Mouse (Mus musculus): ENCODE results near the gene Amdhd2. TPM values are rescaled to one million over a fixed set of nuclear protein-coding genes. Genes with fewer than 3 reads are reported as not detected.
A peak's percentile ranks its signal among the peaks of the same experiment; 100 is the strongest.
"Not testable (repeated sequence)": the region's sequence is repeated elsewhere in the genome, so short reads cannot be mapped to it uniquely, and the experiment has no call there.

Amdhd2 gene
- polyA plus RNA-seq, 1 experiment from 2014 or later = 69.2 TPM

DNA sequence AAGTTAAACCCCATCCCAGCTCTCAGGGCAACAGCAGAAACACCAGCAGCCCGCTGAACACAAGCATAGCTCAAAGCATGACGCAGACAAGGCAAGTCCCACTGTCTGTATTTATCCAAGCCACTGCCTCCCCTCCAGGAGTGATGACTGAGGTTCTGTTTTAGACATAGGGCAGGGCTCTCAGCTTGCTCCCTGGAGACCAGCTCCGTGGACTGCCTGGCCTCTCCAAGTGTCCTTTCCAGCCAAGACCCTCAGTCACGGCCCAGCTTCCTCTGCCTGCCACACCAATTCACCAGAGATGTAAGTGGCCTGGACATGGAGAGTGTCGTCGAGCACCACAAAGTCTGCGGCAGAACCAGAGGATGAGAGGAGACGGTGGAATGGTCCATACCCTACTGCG is 7.8 kb downstream of the Amdhd2 start:
- Histone ChIP-seq H3K36me3 (ENCODE audit: inconsistent target) (peaks cover 54% of the 10 kb centered on the region), H3K79me2 (ENCODE audit: inconsistent target) (peaks cover 33% of the 10 kb centered on the region), H3K27ac (no peak overlapping the region), H3K4me3 (ENCODE audit: inconsistent target) (no peak overlapping the region)
- 96% methylated on average over 9 of the region's 9 CpGs for WGBS (ENCODE audit: missing documents)

DNA sequence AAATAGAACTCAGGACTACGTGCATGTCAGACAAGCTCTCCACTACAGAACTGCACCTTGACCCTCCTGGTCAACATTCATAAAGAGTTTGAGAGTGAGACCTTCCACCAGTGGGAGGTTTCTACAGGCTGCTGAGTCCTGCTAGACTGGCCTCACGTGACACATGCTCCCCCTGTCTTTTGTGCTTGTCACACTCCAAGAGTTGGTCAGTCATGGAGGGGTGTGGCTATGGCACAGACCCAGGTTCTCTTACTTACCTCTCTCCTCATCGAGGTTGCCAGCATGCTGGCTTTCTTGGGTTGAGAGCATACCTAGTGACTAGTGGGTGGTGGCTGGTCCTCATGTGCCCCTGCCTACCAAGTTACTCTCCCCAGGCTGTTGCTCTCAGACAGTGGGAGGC is 9.1 kb downstream of the Amdhd2 start:
- Histone ChIP-seq H3K4me3 (ENCODE audit: inconsistent target) (no peak overlapping the region), H3K36me3 (ENCODE audit: inconsistent target) (peaks cover 59% of the 10 kb centered on the region), H3K27ac (no peak overlapping the region), H3K79me2 (ENCODE audit: inconsistent target) (peaks cover 20% of the 10 kb centered on the region; the same call in 1 of the 2 replicates)
- 69% methylated on average over 3 of the region's 3 CpGs for WGBS (ENCODE audit: missing documents)

DNA sequence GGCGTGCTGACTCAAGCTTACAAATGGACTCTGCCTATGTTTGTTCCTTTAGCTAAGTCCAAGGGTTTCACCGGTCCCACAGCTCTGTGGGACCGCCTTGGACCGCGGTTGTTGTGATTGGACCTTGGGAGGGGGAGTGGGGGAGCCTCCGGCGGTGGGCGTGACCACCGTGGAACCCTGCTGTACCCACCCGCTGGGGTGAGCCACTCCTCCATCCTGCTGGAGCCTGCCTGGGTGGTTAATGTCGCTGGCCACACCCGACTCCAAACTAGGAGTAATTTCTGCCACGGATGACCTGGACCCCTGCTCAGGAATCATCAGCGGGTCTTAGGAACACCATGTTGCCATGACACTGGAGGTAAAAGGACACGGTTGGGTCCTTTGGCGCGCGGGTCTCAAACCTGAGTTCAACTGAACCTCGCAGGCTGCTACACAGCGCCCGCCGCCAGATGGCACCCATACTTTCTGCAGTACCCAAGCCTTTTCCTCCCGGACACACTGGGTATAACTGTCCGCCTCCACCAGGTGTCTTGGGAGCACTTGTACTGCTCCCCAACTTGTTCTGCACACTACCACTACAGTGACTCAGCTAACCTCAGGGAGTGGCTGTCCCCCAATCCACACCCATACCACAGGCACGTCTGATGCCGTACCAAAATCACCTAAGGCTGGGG is 11.5 kb downstream of the Amdhd2 start:
- H3K27ac ChIP-seq = no peak overlapping the region
- H3K4me3 ChIP-seq (ENCODE audit: inconsistent target) = no peak overlapping the region
- WGBS (ENCODE audit: missing documents) = 5% methylated on average over 26 of the region's 26 CpGs

DNA sequence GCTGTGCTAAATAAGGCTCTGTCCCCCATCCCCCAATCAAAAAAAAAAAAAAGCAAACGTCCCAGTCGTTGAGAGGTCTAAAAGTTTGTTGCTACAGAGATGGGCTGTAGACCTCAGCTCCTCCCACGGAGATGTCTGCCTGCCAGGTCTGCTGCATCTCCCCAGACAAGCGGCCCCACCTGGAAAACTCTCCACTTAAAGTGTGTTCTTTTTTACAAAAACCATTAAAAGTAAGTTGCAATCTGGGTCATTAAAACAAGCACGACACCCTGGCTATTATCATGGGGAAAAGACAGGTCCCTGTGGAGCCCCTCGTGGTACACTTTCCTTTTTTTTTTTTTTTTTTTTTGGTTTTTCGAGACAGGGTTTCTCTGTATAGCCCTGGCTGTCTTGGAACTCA is 12.2 kb downstream of the Amdhd2 start:
- Histone ChIP-seq H3K36me3 (ENCODE audit: inconsistent target) (peaks cover 37% of the 10 kb centered on the region), H3K79me2 (ENCODE audit: inconsistent target) (no peaks in the 10 kb centered on the region), H3K4me3 (ENCODE audit: inconsistent target) (no peak overlapping the region), H3K27ac (no peak overlapping the region)
- WGBS (ENCODE audit: missing documents) = 29% methylated on average over 7 of the region's 7 CpGs

More for the DNA sequence above, 11.5 kb downstream of the Amdhd2 start:
- Histone ChIP-seq H3K79me2 (ENCODE audit: inconsistent target) (no peaks in the 10 kb centered on the region; the same call in 1 of the 2 replicates), H3K36me3 (ENCODE audit: inconsistent target) (peaks cover 43% of the 10 kb centered on the region)

DNA sequence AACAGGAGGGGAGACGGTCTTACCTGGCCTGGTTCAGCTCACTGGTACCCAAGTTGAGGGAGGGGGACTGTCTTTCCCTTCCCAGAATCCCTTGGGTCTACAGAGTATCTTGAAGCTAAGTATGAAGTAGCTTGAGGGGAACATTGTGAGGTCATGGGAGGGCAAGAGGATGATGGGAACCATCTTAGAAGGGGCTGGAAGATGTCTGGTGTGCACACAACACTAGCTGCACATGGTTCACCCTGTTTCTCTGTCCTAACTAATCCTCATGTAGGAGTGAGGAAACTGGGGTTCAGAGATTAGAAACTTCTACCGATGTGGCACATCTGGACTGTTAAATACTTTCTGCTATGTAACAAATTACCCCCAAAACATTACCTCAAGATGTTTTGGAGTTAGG is 12.7 kb downstream of the Amdhd2 start, which contains the start of gene Pdpk1:
Gene Pdpk1, minus strand, starts transcription at position 101 of the 400 bp plus-strand sequence.
- H3K27ac ChIP-seq = no peak within 1 kb of the TSS
- no peaks in the 10 kb centered on the region for H3K79me2 ChIP-seq (ENCODE audit: inconsistent target)
- no peak within 1 kb of the TSS for H3K4me3 ChIP-seq (ENCODE audit: inconsistent target)
- WGBS (ENCODE audit: missing documents) = 79% methylated on average over 2 of the region's 2 CpGs
- H3K36me3 ChIP-seq (ENCODE audit: inconsistent target) = peaks cover 31% of the 10 kb centered on the region

DNA sequence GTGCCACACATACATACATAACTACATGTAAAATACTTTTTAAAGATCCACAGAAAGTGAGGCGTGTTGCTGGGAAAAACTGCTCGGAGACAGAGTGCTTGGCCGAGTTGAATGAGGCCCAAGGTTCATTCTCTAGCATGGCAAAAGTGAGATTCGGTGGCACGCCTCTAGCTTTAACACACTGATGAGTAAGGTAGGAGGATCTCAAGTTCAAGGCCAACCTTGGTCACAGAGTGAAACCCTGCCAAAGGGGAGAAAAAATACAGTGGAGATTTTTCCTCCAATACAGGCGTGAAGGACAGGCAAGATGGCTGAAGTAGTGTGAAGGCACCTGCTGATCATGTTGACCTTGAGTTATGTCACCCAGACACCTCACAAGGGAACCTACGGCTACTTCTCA is 14.1 kb downstream of the Amdhd2 start:
- WGBS (ENCODE audit: missing documents) = 91% methylated on average over 7 of the region's 7 CpGs
- Histone ChIP-seq H3K4me3 (ENCODE audit: inconsistent target) (no peak overlapping the region), H3K36me3 (ENCODE audit: inconsistent target) (peaks cover 17% of the 10 kb centered on the region), H3K27ac (no peak overlapping the region), H3K79me2 (ENCODE audit: inconsistent target) (no peaks in the 10 kb centered on the region)

DNA sequence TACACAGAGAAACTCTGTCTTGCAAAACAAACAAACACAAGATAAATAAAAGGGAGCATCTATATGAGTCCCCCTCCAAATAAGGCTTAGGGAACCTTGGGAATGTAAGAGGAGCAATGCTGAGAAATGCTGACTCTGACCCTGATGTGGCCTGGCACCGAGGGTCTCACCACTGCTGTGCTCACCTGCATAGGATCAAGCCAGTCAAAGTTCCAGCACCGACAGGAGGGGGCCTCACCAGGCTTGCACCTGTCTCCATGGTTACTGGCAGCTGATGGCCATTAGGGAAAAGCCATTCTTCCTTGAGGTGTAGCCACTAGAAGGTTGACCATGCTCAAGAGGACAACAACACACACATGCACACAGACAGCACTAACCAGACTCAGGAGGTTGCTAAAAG is 20.7 kb downstream of the Amdhd2 start:
- Histone ChIP-seq H3K36me3 (ENCODE audit: inconsistent target) (no peaks in the 10 kb centered on the region), H3K27ac (no peak overlapping the region), H3K79me2 (ENCODE audit: inconsistent target) (peaks cover 31% of the 10 kb centered on the region), H3K4me3 (ENCODE audit: inconsistent target) (no peak overlapping the region)
- WGBS (ENCODE audit: missing documents) = 89% methylated on average over 2 of the region's 2 CpGs

DNA sequence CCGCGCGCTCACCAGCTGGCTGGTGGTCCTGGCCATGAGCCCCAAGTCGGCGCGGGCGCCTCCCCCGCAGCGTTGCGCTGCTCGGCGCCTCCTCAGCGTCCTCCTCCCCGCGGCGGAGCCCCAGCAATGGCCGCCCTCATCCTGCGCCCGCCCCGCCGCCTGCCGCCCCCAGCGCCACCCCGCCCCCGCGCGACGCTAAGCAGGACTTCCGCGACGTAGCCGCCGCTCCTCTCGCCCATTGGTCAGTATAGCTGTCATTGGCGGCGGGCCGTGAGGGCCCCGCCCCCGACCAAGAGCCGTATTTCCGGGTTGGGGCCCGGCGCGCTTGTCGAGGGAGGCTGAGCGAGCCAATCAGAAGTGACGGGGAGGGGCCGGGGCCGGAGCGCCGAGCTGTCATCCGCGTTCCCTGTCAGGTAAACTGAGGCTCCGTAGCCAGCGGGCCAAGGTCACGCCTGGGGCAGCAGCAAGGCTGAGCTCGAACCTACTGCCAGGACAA is 22.1 kb downstream of the Amdhd2 start:
- H3K27ac ChIP-seq = 0 out of 2 replicates have a peak overlapping the region, but pooled peaks have one; percentile 24
- H3K79me2 ChIP-seq (ENCODE audit: inconsistent target) = peaks cover 45% of the 10 kb centered on the region
- no peaks in the 10 kb centered on the region for H3K36me3 ChIP-seq (ENCODE audit: inconsistent target)
- peak overlapping the region; percentile 51 for H3K4me3 ChIP-seq (ENCODE audit: inconsistent target)
- 1% methylated on average over 37 of the region's 57 CpGs for WGBS (ENCODE audit: missing documents)

DNA sequence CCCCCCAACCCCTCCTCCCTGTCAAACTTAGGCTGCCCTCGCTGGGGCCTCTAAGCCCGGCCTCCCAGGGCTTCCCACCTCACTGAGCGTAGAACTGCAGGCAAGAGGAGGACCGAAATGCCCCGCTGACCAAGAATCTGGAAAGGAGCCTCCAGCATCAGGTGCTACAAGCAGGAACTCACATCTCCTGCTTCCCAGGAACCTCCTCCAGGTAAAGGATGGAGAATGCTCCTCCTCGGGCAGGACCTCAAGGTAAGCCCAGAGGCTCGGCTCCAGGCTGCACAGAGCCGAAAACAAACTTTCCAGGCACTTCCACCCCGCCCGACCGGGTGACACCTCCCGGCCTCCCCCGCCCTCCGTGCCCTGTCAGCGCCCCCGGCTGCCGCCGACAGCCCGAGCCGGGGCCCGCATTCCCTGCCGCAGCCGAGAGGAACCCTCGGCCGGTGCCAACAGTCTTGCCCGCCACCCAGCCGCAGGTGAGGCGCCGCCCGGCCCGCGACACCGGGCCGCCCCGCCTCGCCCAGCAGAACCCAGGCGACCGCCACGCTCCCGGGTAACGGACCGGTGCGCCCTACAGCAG is 22.6 kb downstream of the Amdhd2 start:
- H3K79me2 ChIP-seq (ENCODE audit: inconsistent target) = peaks cover 51% of the 10 kb centered on the region
- H3K36me3 ChIP-seq (ENCODE audit: inconsistent target) = no peaks in the 10 kb centered on the region
- H3K4me3 ChIP-seq (ENCODE audit: inconsistent target) = peak overlapping the region; percentile 74
- WGBS (ENCODE audit: missing documents) = under 1% methylated on average over 41 of the region's 43 CpGs
- peak overlapping the region; percentile 42 for H3K27ac ChIP-seq

DNA sequence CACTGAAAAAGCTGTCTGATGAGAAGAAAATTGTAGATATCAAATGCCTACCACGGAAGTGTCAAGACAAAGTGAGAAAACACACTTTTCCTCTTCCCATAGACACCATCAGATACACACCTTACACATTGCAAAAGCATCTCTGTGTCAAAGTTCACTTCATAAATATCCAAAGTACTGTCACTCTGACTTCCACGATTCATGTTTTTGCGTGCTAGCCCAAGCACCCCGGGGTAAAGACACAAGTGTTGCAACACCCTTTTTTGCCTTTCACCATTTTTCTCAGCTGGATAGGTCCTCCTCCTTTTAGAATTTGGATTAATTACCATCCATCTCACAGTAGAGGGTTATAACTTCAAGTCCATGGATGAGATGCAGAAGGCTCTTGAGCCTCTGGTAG is 23.6 kb downstream of the Amdhd2 start:
- Histone ChIP-seq H3K36me3 (ENCODE audit: inconsistent target) (no peaks in the 10 kb centered on the region), H3K4me3 (ENCODE audit: inconsistent target) (peak overlapping the region; percentile 74), H3K27ac (peak overlapping the region; percentile 42; the same call in 1 of the 2 replicates), H3K79me2 (ENCODE audit: inconsistent target) (peaks cover 60% of the 10 kb centered on the region)
- WGBS (ENCODE audit: missing documents) = 33% methylated on average over 4 of the region's 4 CpGs

DNA sequence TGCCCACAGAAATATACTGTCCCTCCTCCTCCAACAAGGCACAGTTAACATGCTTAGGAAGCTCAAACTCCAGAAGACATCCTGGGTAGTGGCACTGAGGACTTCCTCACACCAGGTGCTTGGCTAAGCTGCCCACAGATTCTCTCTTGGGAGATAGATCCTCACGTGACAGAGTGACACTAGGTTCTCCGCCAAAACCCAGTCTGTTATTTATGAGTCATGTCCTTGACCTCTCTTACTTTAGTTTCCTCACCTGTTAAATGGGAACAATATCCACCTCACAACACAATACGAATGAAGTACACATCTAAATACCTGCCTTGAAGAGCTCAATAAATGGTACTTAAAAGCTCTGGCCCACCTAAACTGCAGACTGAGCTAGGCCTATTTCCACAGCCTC is 24.3 kb downstream of the Amdhd2 start:
- WGBS (ENCODE audit: missing documents) = 76% methylated on average over 3 of the region's 3 CpGs
- H3K79me2 ChIP-seq (ENCODE audit: inconsistent target) = peaks cover 67% of the 10 kb centered on the region
- H3K4me3 ChIP-seq (ENCODE audit: inconsistent target) = no peak overlapping the region
- H3K27ac ChIP-seq = no peak overlapping the region
- H3K36me3 ChIP-seq (ENCODE audit: inconsistent target) = no peaks in the 10 kb centered on the region

DNA sequence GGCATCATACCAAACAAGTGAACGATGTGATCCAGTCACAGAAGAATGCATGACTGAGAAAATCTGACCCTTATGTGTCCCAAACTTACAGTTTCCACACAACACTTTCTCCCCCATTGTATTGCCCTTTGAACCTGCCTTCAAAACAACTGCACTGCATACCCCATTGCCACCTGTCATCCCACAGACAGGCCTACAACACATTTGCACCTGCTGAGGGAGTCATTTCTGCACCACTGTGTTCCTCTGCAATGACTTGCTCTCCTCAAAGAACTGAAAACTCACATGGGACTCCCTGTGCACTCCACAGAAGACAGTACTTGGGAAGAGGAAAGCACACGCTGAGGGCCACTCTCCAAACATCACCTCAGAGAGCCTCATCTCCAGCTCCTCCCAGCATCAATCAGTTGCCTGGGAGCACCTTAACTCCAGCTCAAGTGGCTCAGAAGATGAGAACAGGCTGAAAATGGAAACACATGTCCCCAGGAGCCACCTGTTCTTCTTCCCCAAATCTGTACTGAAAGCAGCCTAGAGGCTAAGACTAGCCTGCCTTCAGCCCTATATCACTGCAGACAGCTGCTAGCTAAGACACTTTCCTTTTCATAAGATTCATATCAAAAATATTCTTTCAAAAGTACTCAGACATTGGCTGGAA is 26.2 kb downstream of the Amdhd2 start:
- WGBS (ENCODE audit: missing documents) = 95% methylated on average over 2 of the region's 2 CpGs
- H3K27ac ChIP-seq = no peak overlapping the region
- peaks cover 86% of the 10 kb centered on the region for H3K79me2 ChIP-seq (ENCODE audit: inconsistent target)
- no peak overlapping the region for H3K4me3 ChIP-seq (ENCODE audit: inconsistent target)
- H3K36me3 ChIP-seq (ENCODE audit: inconsistent target) = no peaks in the 10 kb centered on the region

DNA sequence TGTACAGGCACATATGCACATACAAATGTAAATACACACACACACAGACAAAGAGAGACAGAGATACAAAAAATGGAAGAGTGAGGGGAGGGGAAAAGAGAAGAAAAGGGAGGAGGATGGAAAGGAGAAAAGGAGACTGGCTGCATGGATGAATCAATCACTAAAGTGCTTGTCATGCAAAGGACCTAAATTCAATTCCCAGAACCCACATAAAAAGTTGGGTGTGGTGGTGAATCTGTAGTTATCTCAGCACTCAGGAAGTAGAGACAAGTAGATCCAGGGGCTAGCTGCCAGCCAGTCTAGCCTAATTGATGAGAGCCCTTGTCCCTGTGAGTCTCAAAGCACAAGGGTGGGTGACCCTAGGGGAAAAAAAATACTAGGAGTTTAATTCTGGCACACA is 29.5 kb downstream of the Amdhd2 start:
- Histone ChIP-seq H3K4me3 (ENCODE audit: inconsistent target) (no peak overlapping the region), H3K79me2 (ENCODE audit: inconsistent target) (peaks cover 100% of the 10 kb centered on the region), H3K27ac (no peak overlapping the region), H3K36me3 (ENCODE audit: inconsistent target) (no peaks in the 10 kb centered on the region)

DNA sequence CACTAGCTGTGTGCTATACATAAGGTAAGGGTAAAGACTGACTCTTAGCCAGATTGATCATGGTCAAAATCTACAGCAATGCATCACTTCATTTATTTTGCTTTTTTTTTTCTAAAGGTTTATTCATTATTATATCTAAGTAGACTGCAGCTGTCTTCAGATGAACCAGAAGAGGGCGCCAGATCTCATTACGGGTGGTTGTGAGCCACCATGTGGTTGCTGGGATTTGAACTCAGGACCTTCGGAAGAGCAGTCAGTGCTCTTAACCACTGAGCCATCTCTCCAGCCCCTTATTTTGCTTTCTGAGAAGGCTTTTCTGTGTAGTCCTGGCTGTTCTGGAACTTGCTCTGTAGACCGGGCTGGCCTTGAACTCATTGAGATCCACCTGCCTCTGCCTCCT is 30.6 kb downstream of the Amdhd2 start:
- WGBS (ENCODE audit: missing documents) = 96% methylated on average over 4 of the region's 4 CpGs

DNA sequence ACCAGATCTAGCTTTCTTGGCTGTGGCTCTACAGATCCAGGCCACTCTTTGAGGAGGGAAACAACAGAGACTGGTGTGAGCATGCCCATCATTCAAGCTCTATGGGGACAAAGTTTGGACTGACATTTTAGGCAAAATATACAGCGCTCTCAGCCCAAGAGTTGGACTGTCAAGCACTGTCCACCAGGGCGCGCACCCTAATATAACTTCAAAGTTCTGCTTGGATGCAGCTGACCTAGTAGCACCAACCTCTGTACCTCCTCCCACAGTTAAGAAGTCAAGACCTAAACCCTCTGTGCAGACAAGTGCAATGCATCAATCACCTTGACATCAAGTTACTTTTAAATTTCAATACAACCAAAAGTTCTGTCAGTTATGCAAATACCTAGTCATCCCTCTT is 32.0 kb downstream of the Amdhd2 start:
- H3K4me3 ChIP-seq (ENCODE audit: inconsistent target) = no peak overlapping the region
- no peak overlapping the region for H3K27ac ChIP-seq
- no peaks in the 10 kb centered on the region for H3K36me3 ChIP-seq (ENCODE audit: inconsistent target)
- WGBS (ENCODE audit: missing documents) = 92% methylated on average over 3 of the region's 3 CpGs
- H3K79me2 ChIP-seq (ENCODE audit: inconsistent target) = peaks cover 100% of the 10 kb centered on the region

More for the DNA sequence above, 30.6 kb downstream of the Amdhd2 start:
- H3K4me3 ChIP-seq (ENCODE audit: inconsistent target); H3K36me3 ChIP-seq (ENCODE audit: inconsistent target); H3K27ac ChIP-seq: not testable (repeated sequence)
- H3K79me2 ChIP-seq (ENCODE audit: inconsistent target) = peaks cover 100% of the 10 kb centered on the region

Data from macrophage (primary cell).